Mouse (Mus musculus): ENCODE measurements around the gene Rab25. TPM values are rescaled to one million over a fixed set of nuclear protein-coding genes. Genes with fewer than 3 reads are reported as not detected.

Gene Rab25
- total and polyA plus RNA-seq, 3 experiments = 0.96 to 1.9 TPM; not detected in 1

DNA sequence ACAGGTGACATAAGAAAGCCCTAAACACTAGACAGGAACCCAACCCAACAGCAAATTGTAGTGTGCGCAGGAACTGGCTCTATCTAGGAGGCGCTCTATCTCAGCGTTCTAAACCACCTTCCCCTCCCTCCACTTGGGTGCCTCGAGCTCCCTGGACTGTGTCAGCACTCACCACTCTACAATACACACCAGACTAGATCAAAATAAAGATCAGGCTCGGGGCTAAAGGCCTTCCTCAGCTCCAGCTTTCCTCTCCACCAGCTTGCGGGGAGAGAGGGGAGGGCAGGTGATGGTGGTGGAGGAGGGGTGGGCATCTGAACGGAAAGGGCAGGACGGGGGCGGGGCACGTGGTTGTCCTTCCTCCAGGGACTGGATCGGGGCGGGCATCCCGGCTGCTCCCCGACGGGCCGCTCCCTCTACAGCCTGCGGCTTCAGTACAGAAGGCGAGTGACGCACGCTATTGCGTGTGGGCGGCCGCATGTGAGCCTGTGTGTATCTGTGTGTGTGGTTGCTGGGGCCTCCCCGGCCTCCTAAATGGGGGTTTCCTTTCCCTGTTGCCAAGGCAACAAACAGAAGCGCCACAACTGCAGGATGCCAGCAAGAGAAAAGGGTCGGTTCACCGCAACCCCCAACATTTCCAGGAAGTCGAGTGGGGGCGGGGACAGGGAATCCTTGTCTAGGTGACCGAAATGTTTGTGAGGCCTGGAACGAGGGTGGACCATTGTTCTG is 38.2 kb downstream of the Rab25 start, which contains the start of gene Lmna:
TSS of gene Lmna (minus strand) at position 265 of the 729 bp plus-strand sequence.
- peaks cover 26 to 69% of the 10 kb centered on the region in 2 experiments for H3K4me1 ChIP-seq (ENCODE audit: control insufficient read depth in 1 of 2, insufficient read depth in 2 of 2, low read length in 2 of 2)
- no peaks in the 10 kb centered on the region for H3K27me3 ChIP-seq (ENCODE audit: control insufficient read depth in 1 of 2, insufficient read depth in 2 of 2, low read length in 2 of 2)
- peak within 1 kb of the TSS; percentile 55 to 73 for H3K4me3 ChIP-seq (ENCODE audit: control insufficient read depth in 1 of 2, insufficient read depth in 1 of 2, low read depth in 2 of 2, low read length in 2 of 2)
- peak; percentile 99 for DNase-seq (ENCODE audit: low read depth, low spot score)
- H3K9ac ChIP-seq (ENCODE audit: control insufficient read depth, low read depth, low read length, poor library complexity, severe bottlenecking) = peak within 1 kb of the TSS; percentile 82
- H3K27ac ChIP-seq (ENCODE audit: control insufficient read depth, low read depth, low read length) = peak within 1 kb of the TSS; percentile 98
- peaks cover 0 to 56% of the 10 kb centered on the region in 2 experiments; a peak in 2 of 4 replicates for H3K36me3 ChIP-seq (ENCODE audit: control insufficient read depth in 1 of 2, insufficient read depth in 2 of 2, low read length in 2 of 2)
- H3K9me3 ChIP-seq (replicated peaks; ENCODE audit: insufficient read depth, low read length) = no peaks in the 10 kb centered on the region
- H3K79me2 ChIP-seq (ENCODE audit: control insufficient read depth, insufficient read depth, low read length, poor library complexity) = peaks cover 1% of the 10 kb centered on the region; the same call in 1 of the 2 replicates
- TF ChIP-seq HCFC1 (IDR thresholded peaks at IDR 0.05; ENCODE audit: low read depth, low read length) (peak; percentile 71), MXI1 (IDR thresholded peaks at IDR 0.05; ENCODE audit: low read depth, low read length) (peak; percentile 93), BHLHE40 (IDR thresholded peaks at IDR 0.05; ENCODE audit: borderline replicate concordance, low read depth, low read length) (peak; percentile 90), MAZ (IDR thresholded peaks at IDR 0.05; ENCODE audit: low read depth, low read length) (peak; percentile 89), KAT2A (conservative IDR thresholded peaks at IDR 0.05; ENCODE audit: low read depth, low read length) (no peak), ZNF384 (IDR thresholded peaks at IDR 0.05; ENCODE audit: low read depth, low read length) (no peak), JUND (IDR thresholded peaks at IDR 0.05; ENCODE audit: low read depth, low read length) (peak; percentile 42; the same call in 1 of the 2 replicates), ZMIZ1 (IDR thresholded peaks at IDR 0.05; ENCODE audit: low read depth, low read length) (no peak; the same call in 1 of the 2 replicates), MYB (IDR thresholded peaks at IDR 0.05; ENCODE audit: low read depth, low read length) (peak; percentile 27; the same call in 1 of the 2 replicates), TAL1 (IDR thresholded peaks at IDR 0.05; ENCODE audit: low read length) (no peak; the same call in 1 of the 2 replicates), TCF12 (IDR thresholded peaks at IDR 0.05; ENCODE audit: low read depth, low read length) (no peak; the same call in none of the 2 replicates), NRF1 (IDR thresholded peaks at IDR 0.05; ENCODE audit: insufficient read depth, low read depth, low read length, poor library complexity, severe bottlenecking) (peak; percentile 47; the same call in 1 of the 2 replicates), ELF1 (IDR thresholded peaks at IDR 0.05; ENCODE audit: low read depth, low read length) (peak; percentile 80), CTCF (IDR thresholded peaks at IDR 0.05 in 2 of 3, conservative IDR thresholded peaks at IDR 0.05 in 1 of 3; ENCODE audit: control insufficient read depth in 1 of 3, insufficient read depth in 1 of 3, low read depth in 2 of 3, low read length in 3 of 3, poor library complexity in 1 of 3, severe bottlenecking in 1 of 3) (peak; percentile 59 to 76 (median 76)), MEF2A (IDR thresholded peaks at IDR 0.05; ENCODE audit: extremely low read depth, insufficient replicate concordance, low read depth, low read length, poor library complexity, severe bottlenecking) (no peak), POLR2A (IDR thresholded peaks at IDR 0.05; ENCODE audit: control insufficient read depth in 1 of 2, insufficient read depth in 1 of 2, low read depth in 1 of 2, low read length in 2 of 2, poor library complexity in 1 of 2) (peak; percentile 54 to 68; a peak in 3 of 4 replicates), E2F4 (IDR thresholded peaks at IDR 0.05; ENCODE audit: borderline replicate concordance, low read depth, low read length) (no peak), MAFK (IDR thresholded peaks at IDR 0.05; ENCODE audit: borderline replicate concordance, low read depth, low read length) (no peak), SIN3A (IDR thresholded peaks at IDR 0.05; ENCODE audit: low read length) (peak; percentile 98), SMC3 (IDR thresholded peaks at IDR 0.05; ENCODE audit: low read depth, low read length) (peak; percentile 20), POLR2AphosphoS2 (IDR thresholded peaks at IDR 0.05; ENCODE audit: low read length) (peak; percentile 58; the same call in 1 of the 2 replicates), MYC (IDR thresholded peaks at IDR 0.05; ENCODE audit: low read depth, low read length) (peak; percentile 73), GATA1 (IDR thresholded peaks at IDR 0.05; ENCODE audit: low read depth, low read length) (peak; percentile 26; the same call in 1 of the 2 replicates), RCOR1 (IDR thresholded peaks at IDR 0.05; ENCODE audit: low read depth, low read length) (no peak; the same call in none of the 2 replicates), NELFE (IDR thresholded peaks at IDR 0.05; ENCODE audit: low read depth, low read length) (peak; percentile 76), CHD1 (IDR thresholded peaks at IDR 0.05; ENCODE audit: low read depth, low read length) (no peak), EP300 (IDR thresholded peaks at IDR 0.05; ENCODE audit: low read depth in 1 of 2, low read length in 2 of 2) (peak; percentile 17 to 80; a peak in 2 of 4 replicates), USF2 (IDR thresholded peaks at IDR 0.05; ENCODE audit: borderline replicate concordance in 1 of 2, insufficient read depth in 1 of 2, low read depth in 1 of 2, low read length in 2 of 2) (peak in 1 of 2 experiments; percentile 42; a peak in 1 of 4 replicates), GABPA (IDR thresholded peaks at IDR 0.05; ENCODE audit: low read depth, low read length) (no peak), POLR2AphosphoS5 (IDR thresholded peaks at IDR 0.05; ENCODE audit: borderline replicate concordance, low read depth, low read length) (no peak), UBTF (IDR thresholded peaks at IDR 0.05; ENCODE audit: borderline replicate concordance, insufficient read depth, low read depth, low read length) (no peak), CHD2 (IDR thresholded peaks at IDR 0.05; ENCODE audit: low read length) (peak; percentile 66), ZKSCAN1 (IDR thresholded peaks at IDR 0.05; ENCODE audit: low read depth, low read length) (no peak), ETS1 (IDR thresholded peaks at IDR 0.05; ENCODE audit: low read depth, low read length) (peak; percentile 91), RAD21 (IDR thresholded peaks at IDR 0.05; ENCODE audit: low read depth, low read length) (no peak)
